Mouse (Mus musculus) left cerebral cortex, adult 9 months (tissue): ENCODE measurements around the gene Olfr135.

Experiments
- DNase-seq, 2 experiments: peaks; one replicate each; pipeline ENCODE4 v3.0.0; 2022; ENCODE audit warnings: low spot score in 2 of 2

Gene Olfr135

GRCm38 (mm10) chr17:38204035-38204434 is at the start of gene Olfr135:
Gene Olfr135, plus strand, starts transcription at chr17:38204335.
- no peak for DNase-seq

- no peak for DNase-seq
Measured at GRCm38 (mm10) chr17:38171088-38171487, 33.0 kb upstream of the Olfr135 start, which contains the start of gene Olfr134. Gene Olfr134, plus strand, starts transcription at chr17:38171388.
